Mouse (Mus musculus) embryonic fibroblast, embryonic 13.5 days (primary cell): ENCODE measurements around the gene Cuta.

Experiments
- CTCF ChIP-seq: IDR thresholded peaks from 2 replicates; pipeline ENCODE4 v1.5.1; 2011; ENCODE audit warnings: mild to moderate bottlenecking, control low read depth, low read length, moderate library complexity, borderline replicate concordance; ENCODE audit not compliant: insufficient read depth
- POLR2A ChIP-seq: IDR thresholded peaks from 2 replicates; pipeline ENCODE4 v1.6.1; 2011; ENCODE audit warnings: low read depth, mild to moderate bottlenecking, control low read depth, low read length, moderate library complexity

DNA sequence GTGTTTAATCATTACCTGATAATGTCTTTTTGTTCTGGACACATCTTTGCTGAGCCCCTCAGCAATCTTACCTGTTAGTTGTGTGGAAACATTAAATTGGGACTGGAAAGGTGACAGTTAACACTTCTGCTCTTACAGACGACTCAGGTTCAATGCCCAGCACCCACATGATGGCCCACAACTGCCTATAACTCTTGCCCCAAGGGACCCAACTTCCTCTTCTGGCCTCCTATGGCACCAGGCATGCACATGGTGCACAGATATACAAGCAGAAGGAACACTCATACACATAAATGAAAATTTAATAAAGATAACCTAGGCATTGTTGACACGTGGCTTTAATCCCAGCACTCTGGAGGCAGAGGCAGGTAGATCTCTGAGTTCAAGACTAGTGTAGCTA is 40.1 kb upstream of the Cuta start:
- TF ChIP-seq CTCF (no peak), POLR2A (no peak)
